Mouse (Mus musculus) G1E (cell line): Measurements from ENCODE around the gene Depdc7. TPM values are rescaled to one million over a fixed set of nuclear protein-coding genes. Genes with fewer than 3 reads are reported as not detected.

Source experiments
- ATAC-seq: 2 replicates; pipeline ENCODE4 v1.8.0; 2016; ENCODE audit warnings: mild to moderate bottlenecking; ENCODE audit not compliant: insufficient number of reproducible peaks, poor library complexity, low FRiP score, severe bottlenecking; ENCODE audit errors: extremely low read depth
- DNase-seq: peaks from one replicate; pipeline ENCODE4 v3.0.0; 2012; ENCODE audit warnings: low spot score
- H3K27me3 ChIP-seq: 2 replicates; pipeline ENCODE4 v1.6.1; 2012; ENCODE audit warnings: mild to moderate bottlenecking, low read length, inconsistent platforms; ENCODE audit not compliant: insufficient read depth
- H3K36me3 ChIP-seq: replicated peaks from 2 replicates; pipeline ENCODE3; 2012; ENCODE audit warnings: mild to moderate bottlenecking, inconsistent platforms
- H3K4me1 ChIP-seq: 2 replicates; pipeline ENCODE4 v1.6.1; 2012; ENCODE audit warnings: low read depth, low read length, inconsistent platforms, mixed read lengths; ENCODE audit not compliant: insufficient read depth
- H3K4me3 ChIP-seq: 2 replicates; pipeline ENCODE4 v1.5.1; 2012; ENCODE audit warnings: low read depth, mild to moderate bottlenecking, inconsistent platforms, low read length, moderate library complexity, mixed read lengths
- H3K9me3 ChIP-seq: replicated peaks from 2 replicates; pipeline ENCODE4 v1.6.1; 2012; ENCODE audit warnings: inconsistent platforms
- CTCF ChIP-seq: IDR thresholded peaks from 2 replicates; pipeline ENCODE4 v1.5.1; 2012; ENCODE audit warnings: low read depth, low read length, inconsistent platforms, mixed read lengths
- GATA1 ChIP-seq: IDR thresholded peaks from 2 replicates; pipeline ENCODE4 v1.6.1; 2012; ENCODE audit warnings: borderline replicate concordance, low read length, inconsistent platforms, mixed read lengths
- GATA2 ChIP-seq: IDR thresholded peaks from 2 replicates; pipeline ENCODE4 v1.6.1; 2012; ENCODE audit warnings: low read depth, low read length, inconsistent platforms, borderline replicate concordance
- POLR2AphosphoS5 ChIP-seq: IDR thresholded peaks from 2 replicates; pipeline ENCODE4 v1.6.1; 2012; ENCODE audit warnings: low read depth, low read length, inconsistent platforms; ENCODE audit not compliant: insufficient replicate concordance
- TAL1 ChIP-seq: conservative IDR thresholded peaks from 2 replicates; pipeline ENCODE4 v1.6.1; 2012; ENCODE audit warnings: low read depth, low read length, inconsistent platforms, mixed read lengths
- polyA plus RNA-seq: library from polyadenylated mRNA; stranded (reverse); fragments of >175 nt; gene quantifications from 2 replicates; pipeline ENCODE4 v1.2.3, GENCODE M21; 2012
- total RNA-seq, 2 experiments: library from RNA; stranded (forward) in 1 of 2; stranded (reverse) in 1 of 2; fragments of 200-1000 nt in 1 of 2; fragments of >200 nt in 1 of 2; fragmentation: Nextera tagmentation in 1 of 2; gene quantifications; 2 replicates each; pipeline ENCODE4 v1.2.3; 2014 to 2017

Depdc7 gene
- total and polyA plus RNA-seq, 3 experiments, result 1.4 to 7.0 (median 2.4) TPM

DNA sequence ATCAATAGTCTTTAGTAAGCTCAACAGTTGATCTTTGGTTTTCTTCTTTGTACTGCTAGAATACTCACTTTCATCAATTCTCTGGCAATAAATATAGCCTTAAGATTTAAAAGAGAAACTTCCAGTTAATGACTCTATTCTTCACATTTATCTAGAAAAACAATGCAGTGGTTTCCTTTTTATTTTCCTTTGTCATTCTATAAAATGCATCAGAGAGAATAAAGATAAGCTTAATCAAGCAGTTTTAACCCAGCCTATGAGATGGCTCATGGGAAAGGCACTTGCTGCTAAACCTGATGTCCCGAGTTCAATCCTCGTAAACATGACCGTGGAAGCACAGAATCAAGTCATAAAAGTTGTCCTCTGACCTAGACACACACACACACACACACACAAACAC lies 20.7 kb downstream of the Depdc7 start:
- H3K4me1 ChIP-seq, result no peaks in the 10 kb centered on the region
- no peak for DNase-seq
- ATAC-seq, result no peak; the same call in 1 of the 2 replicates
- no peaks in the 10 kb centered on the region for H3K9me3 ChIP-seq
- no peak overlapping the region for H3K4me3 ChIP-seq
- no peaks in the 10 kb centered on the region for H3K27me3 ChIP-seq
- TF ChIP-seq POLR2AphosphoS5, result no peak
- no peak for TF ChIP-seq TAL1
- TF ChIP-seq GATA2, result no peak
- TF ChIP-seq CTCF, result no peak
- TF ChIP-seq GATA1, result no peak
- no peaks in the 10 kb centered on the region for H3K36me3 ChIP-seq

GRCm38 (mm10) chr2:104717827-104718226 lies 24.9 kb downstream of the Depdc7 start:
- H3K4me3 ChIP-seq, result no peak overlapping the region
- H3K9me3 ChIP-seq, result no peaks in the 10 kb centered on the region
- no peaks in the 10 kb centered on the region for H3K4me1 ChIP-seq
- no peak for DNase-seq
- no peaks in the 10 kb centered on the region for H3K36me3 ChIP-seq
- TF ChIP-seq POLR2AphosphoS5, result no peak
- TF ChIP-seq GATA1, result no peak
- no peak for TF ChIP-seq TAL1
- TF ChIP-seq GATA2, result no peak
- TF ChIP-seq CTCF, result no peak
- no peak for ATAC-seq
- peaks cover 2% of the 10 kb centered on the region; the same call in 1 of the 2 replicates for H3K27me3 ChIP-seq

GRCm38 (mm10) chr2:104717231-104717735 lies 25.4 kb downstream of the Depdc7 start:
- DNase-seq (no peak), ATAC-seq (no peak)
- no peaks in the 10 kb centered on the region for H3K9me3 ChIP-seq
- H3K4me1 ChIP-seq, result no peaks in the 10 kb centered on the region
- H3K4me3 ChIP-seq, result no peak overlapping the region
- H3K27me3 ChIP-seq, result peaks cover 2% of the 10 kb centered on the region; the same call in 1 of the 2 replicates
- TF ChIP-seq TAL1 (no peak), GATA1 (no peak), POLR2AphosphoS5 (no peak), GATA2 (no peak), CTCF (no peak)
- H3K36me3 ChIP-seq, result no peaks in the 10 kb centered on the region

DNA sequence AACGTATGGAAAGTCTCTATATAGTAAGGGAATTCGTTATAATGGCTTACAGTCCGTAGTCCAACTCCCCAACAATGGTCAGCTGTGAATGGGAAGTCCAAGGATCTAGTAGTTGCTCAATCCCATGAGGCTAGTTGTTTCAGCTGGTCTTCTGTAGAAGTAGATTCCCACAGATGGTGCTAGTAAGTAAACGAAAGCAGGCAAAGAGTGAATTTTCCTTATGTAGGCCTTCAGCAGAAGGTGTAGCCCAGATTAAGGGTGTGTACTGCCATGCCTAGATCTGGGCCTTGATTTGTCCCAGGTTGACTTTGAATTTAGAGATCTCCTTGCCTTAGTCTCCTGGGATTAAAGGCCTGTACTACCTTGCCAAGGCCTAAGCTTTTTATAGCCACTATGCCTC lies 26.4 kb downstream of the Depdc7 start, which contains the start of gene Pin1rt1:
Gene Pin1rt1 (minus strand): TSS at position 101 of the 400 bp plus-strand sequence.
- H3K4me1 ChIP-seq, result 0 out of 2 replicates have a peak, but pooled peaks cover 2% of the 10 kb centered on the region
- H3K4me3 ChIP-seq, result no peak within 1 kb of the TSS
- H3K36me3 ChIP-seq, result no peaks in the 10 kb centered on the region
- H3K27me3 ChIP-seq, result peaks cover 2% of the 10 kb centered on the region; the same call in 1 of the 2 replicates
- no peak for ATAC-seq
- DNase-seq, result no peak
- no peak for TF ChIP-seq CTCF
- TF ChIP-seq POLR2AphosphoS5, result no peak
- no peak for TF ChIP-seq GATA2
- TF ChIP-seq TAL1, result no peak
- no peak for TF ChIP-seq GATA1
- no peaks in the 10 kb centered on the region for H3K9me3 ChIP-seq

DNA sequence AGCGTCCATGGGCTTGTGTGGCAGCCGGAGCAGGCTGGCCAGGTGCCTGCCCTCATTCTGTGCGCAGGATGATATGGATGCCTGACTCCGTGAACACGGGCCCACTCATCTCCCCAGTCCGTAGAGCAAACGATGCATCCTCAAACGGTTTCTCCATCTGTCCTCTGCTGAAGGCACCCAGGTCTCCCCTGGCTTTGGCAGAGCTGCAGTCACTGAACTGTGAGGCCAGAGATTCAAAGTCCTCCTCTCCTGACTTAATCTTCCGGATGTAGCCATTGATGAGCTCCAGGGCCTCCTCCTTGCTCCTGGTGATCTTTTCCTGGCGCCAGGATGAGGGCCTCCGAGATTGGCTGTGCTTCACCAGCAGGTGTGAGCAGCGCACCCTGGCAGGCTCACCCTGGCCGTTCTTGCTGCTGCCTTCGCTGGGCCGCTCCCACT lies 28.4 kb downstream of the Depdc7 start:
- TF ChIP-seq TAL1 (no peak), CTCF (no peak), POLR2AphosphoS5 (no peak), GATA1 (no peak), GATA2 (no peak)
- DNase-seq (no peak), ATAC-seq (no peak)
- H3K36me3 ChIP-seq, result no peaks in the 10 kb centered on the region
- H3K4me1 ChIP-seq, result peaks cover 12% of the 10 kb centered on the region
- no peak overlapping the region for H3K4me3 ChIP-seq
- H3K27me3 ChIP-seq, result peaks cover 2% of the 10 kb centered on the region; the same call in 1 of the 2 replicates
- H3K9me3 ChIP-seq, result no peaks in the 10 kb centered on the region

DNA sequence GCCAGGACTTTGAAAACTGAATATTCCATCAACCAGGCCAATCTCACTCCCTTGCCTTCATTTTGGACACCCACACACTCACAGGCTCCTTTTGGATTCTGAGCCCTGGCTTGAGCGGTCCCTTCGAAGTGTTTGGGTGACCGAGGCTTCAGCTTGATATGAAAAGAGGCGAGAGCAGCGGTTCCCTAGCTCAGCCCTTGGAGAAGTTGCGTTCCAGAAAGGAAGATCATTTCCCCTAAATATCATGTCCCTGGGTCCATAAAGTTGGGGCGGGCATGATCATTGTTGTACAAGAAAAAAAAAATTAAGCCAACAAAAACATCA lies 30.2 kb downstream of the Depdc7 start:
- H3K4me1 ChIP-seq, result peaks cover 12% of the 10 kb centered on the region
- no peak for DNase-seq
- no peak for ATAC-seq
- H3K27me3 ChIP-seq, result peaks cover 2% of the 10 kb centered on the region; the same call in 1 of the 2 replicates
- no peaks in the 10 kb centered on the region for H3K36me3 ChIP-seq
- H3K4me3 ChIP-seq, result peak overlapping the region; percentile 75
- no peaks in the 10 kb centered on the region for H3K9me3 ChIP-seq
- TF ChIP-seq GATA1 (no peak), POLR2AphosphoS5 (no peak), CTCF (no peak), TAL1 (no peak), GATA2 (no peak)
